Mouse (Mus musculus) lung, embryonic 15.5 days (tissue): Measurements from ENCODE around the gene Ipmk. TPM values are rescaled to one million over a fixed set of nuclear protein-coding genes. Genes with fewer than 3 reads are reported as not detected.
"Not testable (repeated sequence)": the region's sequence is repeated elsewhere in the genome, so short reads cannot be mapped to it uniquely, and the experiment has no call there.

Experiments
- ATAC-seq: fragments of 200-750 bp; cut with Nextera tagmentation; 2 replicates; pipeline ENCODE4 v1.8.0; 2017; ENCODE audit warnings: moderate number of reproducible peaks, borderline replicate concordance; ENCODE audit not compliant: low FRiP score, low TSS enrichment; ENCODE audit errors: extremely low read depth
- H3K27ac ChIP-seq: fragments of 300-500 bp; sonication (generic); 2 replicates; pipeline ENCODE4 v1.5.1; 2015; ENCODE audit warnings: moderate library complexity, mild to moderate bottlenecking, inconsistent platforms
- H3K27me3 ChIP-seq: fragments of 300-500 bp; sonication (generic); 2 replicates; pipeline ENCODE4 v1.6.1; 2015; ENCODE audit warnings: inconsistent platforms
- H3K36me3 ChIP-seq: fragments of 300-500 bp; sonication (generic); 2 replicates; pipeline ENCODE4 v1.6.1; 2015; ENCODE audit warnings: inconsistent platforms
- H3K4me1 ChIP-seq: fragments of 300-500 bp; sonication (generic); 2 replicates; pipeline ENCODE4 v1.6.1; 2015; ENCODE audit warnings: inconsistent platforms
- H3K4me2 ChIP-seq: fragments of 300-500 bp; sonication (generic); 2 replicates; pipeline ENCODE4 v1.6.1; 2015; ENCODE audit warnings: inconsistent platforms, mild to moderate bottlenecking, moderate library complexity
- H3K4me3 ChIP-seq: fragments of 300-500 bp; sonication (generic); 2 replicates; pipeline ENCODE4 v1.5.1; 2015; ENCODE audit warnings: mild to moderate bottlenecking, inconsistent platforms
- H3K9ac ChIP-seq: fragments of 300-500 bp; sonication (generic); 2 replicates; pipeline ENCODE4 v1.6.1; 2015; ENCODE audit warnings: inconsistent platforms
- H3K9me3 ChIP-seq: fragments of 300-500 bp; sonication (generic); 2 replicates; pipeline ENCODE4 v1.6.1; 2016; ENCODE audit warnings: inconsistent platforms
- WGBS: fragments of 180-500 bp; shearing (Covaris S2); methylation state at CpG from one replicate; pipeline ENCODE4 v1.1.7; 2015; 5-methylcytosine and 5-hydroxymethylcytosine counted together
- polyA plus RNA-seq: library from polyadenylated mRNA; unstranded; fragments of >200 nt; fragmentation: Nextera tagmentation; extraction: Ambion mirVana; gene quantifications from 2 replicates; pipeline ENCODE4 v1.2.1, GENCODE M21; 2015

The Ipmk gene
- polyA plus RNA-seq, 1 experiment from 2014 or later = 14.9 TPM

- H3K9ac ChIP-seq = no peak overlapping the region
- H3K4me2 ChIP-seq = no peak overlapping the region
- H3K9me3 ChIP-seq = no peaks in the 10 kb centered on the region
- H3K4me3 ChIP-seq = no peak overlapping the region
- H3K27me3 ChIP-seq = no peaks in the 10 kb centered on the region
- 87% methylated on average over 29 of the region's 29 CpGs for WGBS
- H3K36me3 ChIP-seq = peaks cover 21% of the 10 kb centered on the region
- no peak overlapping the region for H3K27ac ChIP-seq
- ATAC-seq = no peak
- H3K4me1 ChIP-seq = no peaks in the 10 kb centered on the region
Observed at GRCm38 (mm10) chr10:71381471-71382033, 34.0 kb downstream of the Ipmk start.

- Histone ChIP-seq H3K4me2 (no peak overlapping the region), H3K36me3 (peaks cover 17% of the 10 kb centered on the region), H3K27me3 (no peaks in the 10 kb centered on the region), H3K4me1 (no peaks in the 10 kb centered on the region), H3K27ac (no peak overlapping the region), H3K9ac (no peak overlapping the region), H3K4me3 (no peak overlapping the region), H3K9me3 (no peaks in the 10 kb centered on the region)
- WGBS = 69% methylated on average over 7 of the region's 7 CpGs
- ATAC-seq = no peak
Observed at GRCm38 (mm10) chr10:71382109-71382508, 34.5 kb downstream of the Ipmk start.

DNA sequence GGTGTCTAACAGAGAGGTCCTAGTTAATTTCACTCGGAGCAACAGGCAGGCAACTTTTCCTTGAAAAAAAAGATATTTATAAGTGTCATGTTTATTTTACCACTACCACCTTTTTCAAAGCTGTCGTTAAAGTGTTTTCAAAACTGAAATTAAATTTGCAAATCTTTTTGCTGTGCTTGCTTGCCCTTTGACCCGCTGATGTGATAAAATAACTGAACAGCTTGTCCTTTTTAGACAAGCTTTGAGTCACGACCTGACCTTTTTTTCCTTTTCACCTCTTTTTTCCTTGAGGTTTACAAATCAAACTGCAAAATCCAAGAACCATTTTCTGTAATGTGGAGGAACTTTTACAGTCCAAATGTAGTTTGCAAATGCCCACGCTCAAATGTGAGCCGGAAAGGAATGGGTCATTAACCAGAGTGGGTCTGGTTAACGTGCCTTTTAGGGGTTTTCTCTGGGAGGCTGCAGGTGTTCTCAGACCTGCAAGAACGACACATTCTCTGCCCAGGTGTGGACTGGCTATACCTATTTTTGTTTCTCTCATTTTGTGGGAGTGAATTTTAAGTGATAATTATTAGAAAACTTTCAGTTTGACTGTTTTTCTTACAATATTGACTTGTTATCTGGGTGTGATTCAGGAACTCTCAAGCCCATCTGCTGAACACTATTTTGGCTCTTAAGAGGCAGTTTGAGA is 35.4 kb downstream of the Ipmk start:
- peaks cover 15% of the 10 kb centered on the region for H3K36me3 ChIP-seq
- H3K4me1 ChIP-seq = no peaks in the 10 kb centered on the region
- no peak for ATAC-seq
- H3K9me3 ChIP-seq = no peaks in the 10 kb centered on the region
- H3K27ac ChIP-seq = no peak overlapping the region
- H3K9ac ChIP-seq = no peak overlapping the region
- 52% methylated on average over 8 of the region's 8 CpGs for WGBS
- H3K4me2 ChIP-seq = no peak overlapping the region
- no peak overlapping the region for H3K4me3 ChIP-seq
- no peaks in the 10 kb centered on the region for H3K27me3 ChIP-seq

GRCm38 (mm10) chr10:71383552-71383924 is 36.0 kb downstream of the Ipmk start:
- not testable (repeated sequence) for ATAC-seq, H3K27ac ChIP-seq
- WGBS = 52% methylated on average over 6 of the region's 6 CpGs

GRCm38 (mm10) chr10:71384159-71385044 is 36.8 kb downstream of the Ipmk start:
- no peak overlapping the region for H3K4me2 ChIP-seq
- no peak overlapping the region for H3K4me3 ChIP-seq
- no peaks in the 10 kb centered on the region for H3K9me3 ChIP-seq
- no peaks in the 10 kb centered on the region for H3K4me1 ChIP-seq
- no peaks in the 10 kb centered on the region for H3K27me3 ChIP-seq
- 48% methylated on average over 19 of the region's 19 CpGs for WGBS
- H3K27ac ChIP-seq = no peak overlapping the region
- H3K9ac ChIP-seq = no peak overlapping the region
- H3K36me3 ChIP-seq = peaks cover 10% of the 10 kb centered on the region
- ATAC-seq = no peak

More at GRCm38 (mm10) chr10:71383552-71383924, 36.0 kb downstream of the Ipmk start:
- not testable (repeated sequence) for H3K4me1 ChIP-seq, H3K9ac ChIP-seq, H3K27me3 ChIP-seq, H3K4me3 ChIP-seq, H3K9me3 ChIP-seq, H3K4me2 ChIP-seq
- H3K36me3 ChIP-seq = peaks cover 12% of the 10 kb centered on the region

DNA sequence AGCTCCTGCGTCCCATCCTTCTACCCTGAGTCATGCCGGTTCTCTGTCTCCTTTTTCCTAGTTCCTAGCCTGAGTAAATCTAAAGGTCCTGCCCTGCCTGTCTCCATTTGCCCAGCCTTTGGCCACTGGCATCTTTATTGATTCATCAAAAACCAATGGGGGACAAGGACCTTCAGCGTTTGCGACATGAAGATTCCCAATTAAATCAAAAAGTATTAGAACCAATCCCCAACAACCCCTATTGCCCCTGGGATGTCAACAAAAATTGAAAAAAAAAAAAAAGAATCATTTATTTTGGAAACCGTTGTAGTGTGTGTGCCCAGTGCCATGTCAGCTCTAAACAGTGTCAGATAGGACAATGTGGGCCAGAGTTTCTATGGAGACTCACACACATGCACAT is 41.7 kb downstream of the Ipmk start:
- WGBS = 89% methylated on average over 5 of the region's 5 CpGs
- H3K9ac ChIP-seq = no peak overlapping the region
- H3K4me3 ChIP-seq = no peak overlapping the region
- H3K9me3 ChIP-seq = no peaks in the 10 kb centered on the region
- H3K36me3 ChIP-seq = no peaks in the 10 kb centered on the region
- no peak overlapping the region for H3K4me2 ChIP-seq
- ATAC-seq = no peak
- H3K27me3 ChIP-seq = no peaks in the 10 kb centered on the region
- no peak overlapping the region for H3K27ac ChIP-seq
- no peaks in the 10 kb centered on the region for H3K4me1 ChIP-seq

DNA sequence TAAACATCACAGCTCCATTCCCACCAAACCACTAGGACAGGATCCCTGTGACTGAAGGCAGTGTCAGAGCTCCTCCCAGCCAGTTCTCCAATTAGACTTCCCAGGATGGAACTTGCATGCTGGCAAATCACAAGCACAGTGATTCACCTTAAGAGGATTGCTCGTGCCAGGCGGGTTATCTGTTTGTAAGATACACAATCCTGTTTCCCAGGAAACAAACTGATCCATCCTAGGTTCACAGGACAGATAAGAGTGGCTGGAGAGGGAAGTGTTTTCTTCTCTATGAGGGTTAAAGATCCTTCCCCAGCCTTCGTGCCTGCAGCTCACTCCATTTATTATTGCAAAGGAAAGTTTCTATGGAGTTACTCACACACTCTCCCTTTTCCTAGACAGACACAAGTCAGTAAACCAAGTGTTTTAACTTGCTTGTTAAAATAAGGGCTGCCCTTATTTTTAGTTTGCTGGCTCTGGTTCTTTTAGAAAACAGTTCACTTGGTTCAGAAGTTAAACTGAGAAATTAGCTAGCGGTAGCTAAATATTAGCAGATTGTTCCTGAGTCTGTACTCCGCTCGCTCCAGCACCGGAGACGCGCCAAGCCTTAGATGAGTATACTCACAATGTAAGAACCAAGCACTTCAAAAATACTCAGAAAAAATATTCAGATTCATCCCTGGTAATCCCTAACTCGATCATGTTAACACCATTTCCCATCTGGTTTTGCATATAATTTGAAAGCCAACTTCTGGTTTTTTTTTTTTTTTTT is 51.0 kb downstream of the Ipmk start:
- H3K9ac ChIP-seq = no peak overlapping the region
- 62% methylated on average over 10 of the region's 10 CpGs for WGBS
- ATAC-seq = no peak

GRCm38 (mm10) chr10:71399399-71399798 is 51.8 kb downstream of the Ipmk start:
- whole genome bisulfite sequencing = 19% methylated on average over 8 of the region's 8 CpGs
- Histone ChIP-seq H3K36me3 (no peaks in the 10 kb centered on the region), H3K9ac (no peak overlapping the region), H3K27me3 (no peaks in the 10 kb centered on the region), H3K9me3 (no peaks in the 10 kb centered on the region), H3K4me1 (no peaks in the 10 kb centered on the region), H3K4me2 (no peak overlapping the region), H3K4me3 (no peak overlapping the region), H3K27ac (no peak overlapping the region)
- no peak for ATAC-seq

More for the DNA sequence above, 51.0 kb downstream of the Ipmk start:
- H3K4me1 ChIP-seq = no peaks in the 10 kb centered on the region
- H3K27me3 ChIP-seq = no peaks in the 10 kb centered on the region
- no peaks in the 10 kb centered on the region for H3K9me3 ChIP-seq
- no peaks in the 10 kb centered on the region for H3K36me3 ChIP-seq
- H3K4me3 ChIP-seq = no peak overlapping the region
- no peak overlapping the region for H3K27ac ChIP-seq
- H3K4me2 ChIP-seq = no peak overlapping the region

- no peak overlapping the region for H3K4me3 ChIP-seq
- no peak overlapping the region for H3K4me2 ChIP-seq
- 68% methylated on average over 8 of the region's 8 CpGs for WGBS
- H3K36me3 ChIP-seq = no peaks in the 10 kb centered on the region
- H3K9ac ChIP-seq = no peak overlapping the region
- no peak overlapping the region for H3K27ac ChIP-seq
- H3K27me3 ChIP-seq = no peaks in the 10 kb centered on the region
- no peaks in the 10 kb centered on the region for H3K4me1 ChIP-seq
- no peak for ATAC-seq
- H3K9me3 ChIP-seq = no peaks in the 10 kb centered on the region
Observed at GRCm38 (mm10) chr10:71399987-71400386, 52.4 kb downstream of the Ipmk start.

- H3K9me3 ChIP-seq = no peaks in the 10 kb centered on the region
- no peak overlapping the region for H3K9ac ChIP-seq
- no peak for ATAC-seq
- H3K27ac ChIP-seq = no peak overlapping the region
- no peaks in the 10 kb centered on the region for H3K27me3 ChIP-seq
- H3K36me3 ChIP-seq = no peaks in the 10 kb centered on the region
- no peaks in the 10 kb centered on the region for H3K4me1 ChIP-seq
- H3K4me2 ChIP-seq = no peak overlapping the region
- H3K4me3 ChIP-seq = no peak overlapping the region
- 61% methylated on average over 13 of the region's 13 CpGs for WGBS
Observed at GRCm38 (mm10) chr10:71400818-71401646, 53.5 kb downstream of the Ipmk start.

- H3K4me2 ChIP-seq = no peak overlapping the region
- no peaks in the 10 kb centered on the region for H3K9me3 ChIP-seq
- WGBS = 62% methylated on average over 3 of the region's 3 CpGs
- no peak for ATAC-seq
- no peak overlapping the region for H3K9ac ChIP-seq
- no peak overlapping the region for H3K27ac ChIP-seq
- H3K27me3 ChIP-seq = no peaks in the 10 kb centered on the region
- H3K36me3 ChIP-seq = no peaks in the 10 kb centered on the region
- no peaks in the 10 kb centered on the region for H3K4me1 ChIP-seq
- no peak overlapping the region for H3K4me3 ChIP-seq
Observed at GRCm38 (mm10) chr10:71403638-71404037, 56.1 kb downstream of the Ipmk start.
